Mouse (Mus musculus) layer of hippocampus, postnatal 25 days (tissue): ENCODE measurements at regions not wholly inside any gene's neighbourhood (a gene's known extent, or its start where the extent isn't known, plus 50 kb on each side); places are given as distances from the start of the nearest gene placed in this dataset.
A peak's percentile ranks its signal among the peaks of the same experiment; 100 is the strongest.

Experiments
- DNase-seq, 2 experiments: peaks; one replicate each; pipeline ENCODE4 v3.0.0; 2022; ENCODE audit warnings: mixed read lengths in 2 of 2, low spot score in 1 of 2; ENCODE audit errors: extremely low spot score in 1 of 2

DNA sequence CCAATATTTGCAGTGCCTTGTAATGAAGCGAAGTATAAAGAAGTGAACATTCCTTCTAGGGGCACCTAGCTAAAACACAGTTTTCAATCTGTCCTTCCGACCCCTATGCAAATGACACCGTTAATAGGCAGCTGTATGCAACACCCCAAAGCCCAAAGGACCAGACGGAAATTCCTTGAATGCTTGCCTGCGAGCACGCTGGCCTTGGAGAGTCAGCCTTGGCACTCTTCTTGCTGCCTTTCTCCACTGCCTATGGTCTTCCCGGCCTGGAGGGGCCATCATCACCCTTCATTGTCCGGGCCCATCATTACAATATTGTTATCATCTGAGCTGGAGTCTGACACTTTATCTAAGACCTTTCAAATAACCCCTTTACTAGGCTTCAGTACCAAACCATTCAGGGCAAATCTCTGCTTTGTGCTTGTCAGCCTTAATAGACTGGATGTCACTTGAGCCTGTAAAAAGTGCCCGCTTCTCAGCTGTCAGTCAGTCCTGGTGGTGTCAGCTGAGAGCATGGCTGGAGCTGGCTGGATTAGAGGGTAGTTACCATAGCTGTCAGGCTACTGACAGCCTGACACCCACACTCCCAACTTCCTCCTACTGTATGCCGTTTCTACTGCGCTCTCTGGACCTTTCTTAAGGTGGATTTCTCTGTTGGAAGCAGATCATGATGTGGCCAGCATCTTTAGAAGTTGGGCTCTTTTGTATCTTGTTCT lies 290.6 kb upstream of the Atp5g3 start:
- DNase-seq = no peak

DNA sequence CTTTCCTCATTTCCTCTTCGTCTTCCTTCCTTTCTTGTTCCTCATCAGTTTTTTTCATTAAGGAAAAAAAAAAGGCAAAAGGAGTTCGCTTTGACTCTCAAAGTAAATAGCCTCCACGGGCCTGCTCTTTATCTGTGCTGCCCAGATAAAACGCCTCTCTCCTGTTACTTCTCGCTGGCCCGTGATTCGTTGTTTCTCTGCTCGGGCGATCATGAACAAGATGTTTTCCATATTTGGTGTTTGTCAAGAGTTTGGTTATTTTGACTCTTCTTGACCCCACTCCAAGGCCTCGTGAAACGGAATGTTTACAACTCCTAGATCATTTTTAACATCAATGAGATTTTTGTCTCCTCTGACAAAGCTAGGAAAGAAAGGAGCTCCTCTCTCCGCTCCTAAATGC lies 288.4 kb upstream of the Atp5g3 start:
- DNase-seq = no peak

GRCm38 (mm10) chr2:74187963-74188790 lies 277.1 kb upstream of the Atp5g3 start:
- DNase-seq = no peak

- DNase-seq = no peak
These were observed 267.0 kb upstream of the Atp5g3 start for GRCm38 (mm10) chr2:74178106-74178505.

GRCm38 (mm10) chr2:74168776-74169570 lies 257.8 kb upstream of the Atp5g3 start:
- DNase-seq = no peak

DNA sequence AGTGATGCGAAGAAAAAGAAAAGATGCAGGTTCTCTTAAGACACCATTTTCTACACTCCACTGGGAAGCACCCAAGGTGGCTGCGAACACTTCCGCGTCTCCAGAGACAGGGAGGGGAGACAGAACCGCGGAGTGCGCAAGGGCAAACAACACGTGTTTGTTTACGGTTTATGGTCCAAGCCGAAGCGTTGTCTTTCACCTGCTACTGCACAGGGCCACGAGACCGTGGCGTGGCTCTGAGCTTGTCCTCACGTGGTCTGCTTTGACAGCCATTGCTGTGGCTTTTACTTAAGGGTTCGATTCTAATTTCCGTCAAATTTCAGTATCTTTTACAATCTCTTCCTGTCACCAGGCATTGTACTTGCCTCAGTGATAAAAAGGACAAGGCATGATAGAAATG lies 257.2 kb upstream of the Atp5g3 start:
- no peak for DNase-seq

GRCm38 (mm10) chr2:74154062-74154461 lies 242.9 kb upstream of the Atp5g3 start:
- DNase-seq = no peak

DNA sequence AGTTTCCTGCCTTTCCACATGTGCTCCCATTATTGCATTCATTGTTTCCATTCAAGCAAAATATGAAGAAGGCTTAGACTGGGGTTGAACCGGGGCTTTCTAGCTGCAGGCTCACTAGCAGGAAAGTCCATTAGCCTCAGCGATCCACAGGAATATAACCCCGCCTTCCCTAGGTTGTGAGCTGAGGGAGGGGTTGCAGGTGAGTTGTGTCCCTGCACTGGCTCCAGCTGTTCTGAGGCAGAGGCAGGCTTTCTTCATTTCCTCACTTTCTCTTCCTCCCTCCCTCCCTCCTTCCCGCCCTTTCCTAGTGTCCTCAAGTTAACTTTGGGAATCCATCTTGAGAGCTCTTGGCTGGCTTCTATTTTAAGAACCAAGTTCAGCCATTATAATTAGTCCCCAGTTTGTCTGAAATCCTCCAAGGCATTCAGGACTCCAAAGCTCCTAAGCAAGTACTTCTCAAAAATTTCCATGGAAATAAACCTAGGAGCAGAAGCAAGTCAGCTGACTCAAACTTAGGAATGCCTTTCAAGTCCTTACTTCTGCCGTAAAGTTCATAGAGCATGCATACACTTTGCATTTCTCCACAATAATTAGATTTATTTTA lies 242.2 kb upstream of the Atp5g3 start:
- no peak for DNase-seq

GRCm38 (mm10) chr2:74152534-74153246 lies 241.6 kb upstream of the Atp5g3 start:
- DNase-seq = no peak

- no peak for DNase-seq
These were observed 236.1 kb upstream of the Atp5g3 start for GRCm38 (mm10) chr2:74147193-74147592.

DNA sequence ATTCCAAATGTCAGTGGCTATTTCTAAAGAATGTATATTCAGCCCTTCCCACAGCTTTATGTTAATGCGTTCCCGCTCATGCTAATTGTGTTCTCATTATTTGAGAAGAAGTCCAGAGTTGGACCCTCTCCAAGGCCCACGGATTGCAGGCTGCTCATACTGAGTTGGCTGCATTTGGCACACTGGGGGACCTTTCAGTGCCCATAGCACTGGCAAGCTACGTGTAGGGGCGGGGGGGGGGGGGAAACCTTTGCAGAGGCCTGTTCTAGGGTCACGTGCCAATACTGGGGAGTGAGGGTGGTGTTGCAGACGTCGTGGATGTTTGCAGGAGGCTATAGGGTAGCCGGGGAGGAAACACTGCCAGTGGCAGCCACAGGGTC lies 225.5 kb upstream of the Atp5g3 start:
- no peak for DNase-seq

DNA sequence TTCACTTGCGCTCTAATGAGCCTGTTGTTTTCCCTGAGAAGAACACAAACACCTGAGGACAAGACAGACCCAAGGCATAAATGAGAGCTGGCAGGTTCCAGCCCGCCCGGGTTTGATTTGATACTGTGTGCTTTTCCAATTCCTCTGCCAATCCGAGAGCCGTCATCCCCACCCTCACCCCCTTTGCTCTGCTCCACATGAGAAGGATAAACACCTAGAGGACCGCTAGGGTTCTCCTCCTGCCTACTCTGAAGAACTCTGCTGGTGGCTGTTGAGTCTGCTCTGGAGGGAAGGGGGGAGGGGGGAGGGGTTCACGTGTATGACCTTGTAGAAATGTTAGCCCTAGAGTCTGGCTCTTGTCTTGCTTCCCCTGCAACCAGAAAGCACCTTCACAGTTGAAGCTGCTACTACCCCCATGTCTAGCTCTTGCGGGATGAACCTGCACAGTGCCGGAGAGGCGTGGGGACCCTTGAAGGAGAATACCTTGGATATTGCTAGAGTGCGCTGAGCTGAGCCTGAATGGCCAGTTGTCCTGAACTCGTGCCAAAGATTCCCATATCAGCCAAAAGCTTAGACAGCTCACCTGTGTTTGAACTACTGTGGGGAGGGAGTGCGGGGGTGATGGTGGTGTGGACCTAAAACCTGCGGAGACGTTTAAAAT lies 225.0 kb upstream of the Atp5g3 start:
- DNase-seq = no peak

- DNase-seq = no peak
These were observed 219.0 kb upstream of the Atp5g3 start for GRCm38 (mm10) chr2:74130141-74130588.

- peak in 1 of 2 experiments; percentile 28 for DNase-seq
These were observed 217.8 kb upstream of the Atp5g3 start for GRCm38 (mm10) chr2:74128782-74129538.

- no peak for DNase-seq
These were observed 216.0 kb upstream of the Atp5g3 start for GRCm38 (mm10) chr2:74127136-74127535.

DNA sequence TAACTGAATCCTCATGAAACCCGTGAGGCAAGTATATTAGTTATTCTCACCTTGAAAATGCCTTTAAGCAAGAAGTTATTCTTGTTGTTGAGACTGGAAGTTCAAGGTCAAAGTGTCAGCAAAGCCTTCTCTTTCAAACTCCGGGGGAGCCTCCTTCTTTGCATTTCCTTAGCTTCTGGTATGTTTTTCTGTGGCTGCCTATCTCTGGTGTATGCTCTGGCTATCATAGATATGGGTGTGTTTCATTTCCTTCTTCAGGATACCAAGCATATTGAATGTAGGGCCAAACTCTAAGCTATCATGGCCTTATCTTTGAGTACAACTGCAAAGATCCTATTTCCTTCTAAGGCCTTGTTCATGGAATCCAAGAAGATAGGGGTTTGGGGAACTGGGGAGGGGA lies 213.1 kb upstream of the Atp5g3 start:
- DNase-seq = no peak

GRCm38 (mm10) chr2:74123360-74124074 lies 212.4 kb upstream of the Atp5g3 start:
- no peak for DNase-seq

DNA sequence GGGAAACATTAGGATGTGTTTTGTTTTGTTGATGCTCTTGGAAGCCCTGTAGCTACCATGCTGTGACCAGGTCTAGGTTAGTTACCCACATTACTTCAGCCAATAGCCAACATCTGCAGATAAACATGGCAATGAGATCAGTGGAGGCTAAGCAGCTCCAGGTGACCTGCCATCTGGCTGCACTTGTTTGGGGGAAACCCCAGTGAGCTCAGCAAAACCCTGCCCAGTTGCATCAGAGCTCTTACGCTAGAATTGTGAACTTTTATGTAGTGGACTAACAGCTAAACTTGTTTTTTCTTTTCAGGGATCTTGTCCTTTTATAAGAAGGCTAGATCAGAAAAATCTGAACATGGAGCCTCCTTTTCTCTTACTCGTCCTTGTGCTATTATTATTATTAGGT lies 211.8 kb upstream of the Atp5g3 start:
- no peak for DNase-seq
